Mouse (Mus musculus): ENCODE results near the gene Apaf1. TPM values are rescaled to one million over a fixed set of nuclear protein-coding genes. Genes with fewer than 3 reads are reported as not detected.

Apaf1 gene
- total RNA-seq, 1 experiment from 2014 or later = 39.6 TPM

Other genes with a start within 250 kb of the Apaf1 start
- 19.0 and 25.9 TPM in 2 replicates for gene Ikbip, start 170 bp upstream of the Apaf1 start, total RNA-seq (2017)
- 238 and 276 TPM in 2 replicates for gene Slc25a3, start 41.3 kb upstream of the Apaf1 start, total RNA-seq (2017)
- gene Tmpo, start 98.5 kb upstream of the Apaf1 start, total RNA-seq (2017) = 529 and 544 TPM in 2 replicates